Mouse (Mus musculus): ENCODE measurements around the gene Raet1e.
A peak's percentile ranks its signal among the peaks of the same experiment; 100 is the strongest.
"Not testable (repeated sequence)": the region's sequence is repeated elsewhere in the genome, so short reads cannot be mapped to it uniquely, and the experiment has no call there.

Gene Raet1e

DNA sequence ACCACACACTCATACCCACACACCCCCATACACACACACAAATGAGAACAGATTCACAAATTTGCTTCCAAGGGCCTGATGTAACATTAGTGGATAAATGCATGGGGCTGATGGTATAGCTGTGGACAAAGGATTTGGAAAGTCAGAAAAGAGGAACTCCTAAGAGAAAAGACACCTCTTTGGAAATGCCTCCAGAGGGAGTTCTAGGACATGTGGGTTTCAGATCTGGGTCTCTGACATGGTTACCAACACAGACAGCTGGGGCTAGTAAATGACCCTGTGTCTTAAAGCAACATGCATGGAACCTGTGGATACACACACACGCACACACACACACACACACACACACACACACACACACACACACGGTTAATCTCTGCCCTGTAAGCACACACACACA lies 202.6 kb downstream of the Raet1e start:
- not testable (repeated sequence) for DNase-seq (ENCODE audit: low read depth in 2 of 2, low spot score in 2 of 2)

DNA sequence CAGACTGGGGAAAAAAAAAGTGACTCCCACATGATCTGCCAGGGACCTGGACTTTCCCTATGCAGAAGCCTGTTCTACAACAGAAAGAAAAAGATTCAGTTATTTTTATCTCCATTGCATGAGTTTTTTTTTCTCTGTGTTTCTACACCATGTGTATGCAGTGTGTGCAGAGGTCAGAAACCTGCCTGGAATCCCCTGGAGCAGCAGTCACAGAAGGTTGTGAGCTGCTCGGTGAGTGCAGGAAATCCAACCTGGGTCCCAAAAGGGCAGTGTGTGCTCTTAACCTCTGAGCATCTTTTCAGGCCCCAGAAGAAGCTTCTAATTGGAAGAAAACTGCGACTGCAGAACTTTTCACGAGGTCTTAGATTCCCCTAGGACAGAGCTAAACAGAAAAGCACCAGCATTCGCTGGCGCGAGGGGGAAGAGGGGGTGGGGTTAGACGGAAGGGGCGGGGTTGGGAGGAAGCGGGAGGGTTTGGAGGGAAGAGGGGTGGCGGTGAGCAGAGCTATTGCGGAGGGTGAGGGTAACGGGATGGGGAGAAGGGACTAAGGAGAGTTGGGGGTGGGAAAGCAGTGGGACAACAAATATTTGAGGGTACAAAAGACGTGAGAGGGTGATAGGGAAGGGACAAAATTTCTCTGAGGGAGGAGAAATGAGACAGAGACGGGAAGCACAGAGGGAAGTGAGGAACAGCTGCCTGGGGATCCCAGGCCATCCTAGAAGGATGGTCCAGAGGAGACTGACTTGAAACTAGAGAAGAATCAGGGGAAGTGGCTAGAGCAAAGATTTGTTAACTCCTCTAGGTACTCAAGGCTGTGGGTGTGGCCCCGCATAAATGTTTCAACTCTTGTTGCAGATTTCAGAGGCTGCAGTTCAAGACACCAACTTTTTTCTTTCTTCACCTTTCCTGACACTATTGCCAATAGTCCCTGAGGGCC lies 203.3 kb downstream of the Raet1e start:
- not testable (repeated sequence) for DNase-seq (ENCODE audit: low read depth in 2 of 2, low spot score in 2 of 2)

DNA sequence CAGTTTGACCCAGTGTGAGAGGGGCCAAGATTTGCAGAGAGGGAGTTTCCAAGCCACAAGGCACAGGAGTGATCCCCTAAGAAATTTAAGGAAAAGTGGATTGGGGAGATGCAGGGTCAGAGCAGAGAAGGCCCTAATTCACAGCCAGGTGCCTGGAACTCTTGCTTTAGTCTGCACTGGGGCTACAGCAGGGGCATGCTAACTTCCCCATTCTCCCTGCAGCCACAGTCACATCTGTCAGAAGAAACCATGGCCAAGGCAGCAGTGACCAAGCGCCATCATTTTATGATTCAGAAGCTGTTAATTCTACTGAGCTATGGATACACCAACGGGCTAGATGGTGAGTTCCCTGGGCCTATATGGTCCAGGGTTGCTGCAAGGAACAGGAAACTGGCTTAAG lies 204.1 kb downstream of the Raet1e start:
- not testable (repeated sequence) for DNase-seq (ENCODE audit: low read depth in 2 of 2, low spot score in 2 of 2)

DNA sequence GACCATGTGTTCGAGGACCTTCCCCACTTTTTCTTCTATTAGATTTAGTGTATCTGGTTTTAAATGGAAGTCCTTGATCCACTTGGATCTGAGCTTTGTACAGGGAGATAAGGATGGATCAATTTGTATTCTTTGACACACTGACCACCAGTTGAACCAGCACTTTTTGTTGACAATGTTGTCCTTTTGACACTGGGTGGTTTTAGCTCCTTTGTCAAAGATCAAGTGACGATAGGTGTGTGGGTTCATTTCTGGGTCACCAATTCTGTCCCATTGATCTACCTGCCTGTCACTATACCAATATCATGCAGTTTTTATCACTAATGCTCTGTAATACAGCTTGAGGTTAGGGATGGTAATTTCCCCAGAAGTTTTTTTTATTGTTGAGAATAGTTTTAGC lies 206.5 kb downstream of the Raet1e start:
- DNase-seq (ENCODE audit: low read depth in 2 of 2, low spot score in 2 of 2), result not testable (repeated sequence)

DNA sequence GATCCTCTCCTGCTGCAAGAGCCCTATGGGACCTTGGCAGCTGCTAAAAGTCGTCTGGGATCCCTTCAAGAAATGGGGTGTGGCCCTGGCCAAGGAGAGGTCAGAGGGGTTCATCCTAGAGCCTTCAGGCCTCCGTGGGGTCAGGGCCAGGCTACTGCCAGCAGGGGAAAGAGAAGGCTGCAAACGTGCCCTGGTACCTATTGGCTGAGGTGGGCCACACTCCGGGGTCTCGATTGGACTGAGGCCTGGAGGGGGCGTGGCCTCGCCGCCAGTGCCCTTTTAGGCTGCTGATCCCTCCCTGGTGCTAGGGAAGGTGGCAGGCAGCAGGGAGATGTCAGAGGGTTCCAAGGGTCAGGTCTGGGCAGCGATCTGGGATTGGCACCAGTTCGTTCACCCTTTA lies 222.9 kb downstream of the Raet1e start:
- DNase-seq (ENCODE audit: low read depth in 2 of 2, low spot score in 2 of 2), result not testable (repeated sequence)

DNA sequence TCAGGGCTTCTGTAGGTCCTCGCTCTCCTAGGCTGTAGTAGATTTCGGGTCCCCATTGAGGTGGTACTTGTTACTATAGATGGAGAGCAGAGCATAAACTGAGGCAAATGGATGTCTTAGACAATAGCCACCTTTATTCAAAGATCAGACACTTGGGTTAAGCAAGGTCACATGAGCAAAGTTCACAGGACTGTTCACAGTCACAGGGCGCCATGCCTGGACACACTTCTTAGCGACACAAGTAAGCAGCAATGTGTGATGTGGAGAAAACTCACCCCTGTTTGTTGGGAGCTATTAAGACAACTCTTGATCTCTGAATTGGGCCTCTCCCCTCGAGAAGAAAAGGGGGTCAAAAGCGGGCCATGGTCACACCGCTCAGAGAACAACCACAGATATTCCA lies 231.8 kb downstream of the Raet1e start:
- DNase-seq (ENCODE audit: low read depth in 2 of 2, low spot score in 2 of 2), result not testable (repeated sequence)

DNA sequence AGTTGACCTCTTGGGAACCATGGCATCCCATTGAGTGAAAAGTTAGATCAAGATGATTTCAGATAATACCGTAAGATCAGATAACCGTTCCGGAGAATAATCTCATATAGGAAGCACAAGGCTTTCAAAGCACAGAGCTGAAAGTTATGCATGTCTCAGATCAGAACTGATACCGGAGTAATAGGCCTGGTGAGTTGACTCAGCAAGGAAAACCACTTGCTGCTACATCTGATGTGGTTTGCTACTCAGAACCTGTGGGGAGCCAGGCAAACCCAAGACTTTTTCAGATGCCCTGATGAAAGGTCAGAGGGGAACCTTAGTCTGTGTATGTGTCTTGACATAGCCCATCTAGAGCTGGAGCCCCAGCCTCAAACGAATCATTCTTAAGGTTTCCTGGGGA lies 233.2 kb downstream of the Raet1e start:
- DNase-seq (ENCODE audit: low read depth in 2 of 2, low spot score in 2 of 2), result not testable (repeated sequence)

DNA sequence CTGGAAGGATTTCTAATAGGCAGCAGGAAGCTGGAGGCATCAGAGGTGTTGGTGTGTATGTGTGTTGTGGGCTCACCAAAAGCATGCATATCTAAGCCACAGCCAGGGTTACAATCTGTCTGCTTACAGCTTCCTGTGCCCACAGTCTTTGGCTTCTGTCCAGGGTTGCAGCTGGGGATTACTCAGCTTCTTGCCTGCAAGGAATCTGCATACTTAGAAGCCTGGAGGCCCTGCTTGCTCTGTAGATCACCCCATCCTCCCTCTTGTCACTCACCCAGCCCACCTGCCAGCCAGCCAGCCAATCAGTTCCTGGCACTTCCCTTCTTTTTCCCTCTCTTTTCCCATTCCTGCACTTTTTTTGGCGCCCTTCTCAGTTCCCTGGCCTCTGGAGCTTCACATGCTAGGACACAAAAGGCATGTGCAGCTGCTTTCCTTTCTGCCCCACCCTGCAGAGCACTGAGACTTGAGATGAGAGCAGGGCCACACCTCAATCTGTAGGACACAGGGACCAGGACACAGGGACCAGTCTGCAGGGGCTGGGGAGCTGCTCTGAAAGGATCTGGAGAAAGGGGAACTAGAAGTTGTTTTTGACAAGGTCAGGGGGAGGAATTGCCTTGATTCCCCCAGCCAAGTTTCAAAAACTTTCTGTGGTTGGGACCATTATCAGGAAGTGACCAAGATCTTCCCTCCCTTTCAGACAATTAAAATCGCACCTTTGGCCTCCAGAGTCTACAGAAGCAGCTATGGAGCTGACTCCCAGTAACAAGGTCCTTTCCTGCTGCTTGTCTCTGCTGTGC lies 234.9 kb downstream of the Raet1e start:
- DNase-seq (ENCODE audit: low read depth in 2 of 2, low spot score in 2 of 2), result not testable (repeated sequence)

DNA sequence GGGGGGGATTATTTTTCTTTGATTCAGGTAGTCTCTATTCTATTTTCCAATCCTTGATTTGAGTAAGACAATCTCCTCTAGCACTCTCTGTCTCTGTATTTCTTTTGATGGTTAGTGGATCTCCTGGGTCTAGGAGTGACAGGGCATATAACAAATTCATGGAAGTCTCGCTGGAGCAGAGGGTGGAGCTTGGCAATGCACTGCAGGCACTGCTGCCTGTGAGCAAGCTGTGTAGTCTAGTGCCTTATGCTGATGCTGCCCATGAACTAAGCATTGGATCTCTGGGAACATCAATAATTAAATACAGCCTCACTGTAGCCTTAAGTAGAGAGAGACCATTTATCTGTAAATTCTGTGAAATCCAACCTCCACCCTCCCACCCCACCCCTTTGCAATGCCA lies 238.3 kb downstream of the Raet1e start:
- DNase-seq (ENCODE audit: low read depth in 2 of 2, low spot score in 2 of 2), result not testable (repeated sequence)

DNA sequence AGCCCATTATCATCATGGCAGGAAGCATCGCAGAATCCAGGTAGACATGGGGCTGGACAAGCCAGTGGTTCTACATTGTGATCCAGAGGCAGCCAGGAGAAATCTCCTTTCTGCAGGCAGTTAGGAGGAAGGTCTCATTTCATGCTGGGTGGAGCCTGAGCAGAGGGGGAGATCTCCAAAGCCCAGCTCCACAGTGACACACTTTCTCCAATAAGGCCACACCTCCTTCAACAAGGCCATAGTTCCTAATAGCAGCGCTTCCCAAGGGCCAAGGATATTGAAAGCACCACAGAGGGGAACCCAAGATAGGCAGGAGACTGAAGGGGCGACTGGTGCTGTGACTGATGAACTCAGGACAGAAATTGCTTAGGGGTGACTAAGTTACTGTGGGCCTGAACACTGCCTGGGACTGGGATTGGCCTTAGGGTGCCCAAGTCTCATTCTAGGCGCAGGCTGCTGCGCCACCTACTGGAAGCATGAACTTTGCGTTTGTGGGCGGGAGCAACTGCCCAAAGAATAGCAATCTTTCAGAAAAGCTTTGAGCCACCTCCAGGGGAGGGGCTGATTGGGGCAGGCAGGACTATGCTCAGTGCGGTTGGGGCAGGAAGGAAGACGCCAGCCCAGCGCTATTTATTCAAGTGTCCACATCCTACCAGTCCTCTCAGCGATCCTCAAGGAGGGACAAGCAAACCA lies 244.0 kb downstream of the Raet1e start:
- DNase-seq (ENCODE audit: low read depth in 2 of 2, low spot score in 2 of 2), result peak; percentile 19 to 44

DNA sequence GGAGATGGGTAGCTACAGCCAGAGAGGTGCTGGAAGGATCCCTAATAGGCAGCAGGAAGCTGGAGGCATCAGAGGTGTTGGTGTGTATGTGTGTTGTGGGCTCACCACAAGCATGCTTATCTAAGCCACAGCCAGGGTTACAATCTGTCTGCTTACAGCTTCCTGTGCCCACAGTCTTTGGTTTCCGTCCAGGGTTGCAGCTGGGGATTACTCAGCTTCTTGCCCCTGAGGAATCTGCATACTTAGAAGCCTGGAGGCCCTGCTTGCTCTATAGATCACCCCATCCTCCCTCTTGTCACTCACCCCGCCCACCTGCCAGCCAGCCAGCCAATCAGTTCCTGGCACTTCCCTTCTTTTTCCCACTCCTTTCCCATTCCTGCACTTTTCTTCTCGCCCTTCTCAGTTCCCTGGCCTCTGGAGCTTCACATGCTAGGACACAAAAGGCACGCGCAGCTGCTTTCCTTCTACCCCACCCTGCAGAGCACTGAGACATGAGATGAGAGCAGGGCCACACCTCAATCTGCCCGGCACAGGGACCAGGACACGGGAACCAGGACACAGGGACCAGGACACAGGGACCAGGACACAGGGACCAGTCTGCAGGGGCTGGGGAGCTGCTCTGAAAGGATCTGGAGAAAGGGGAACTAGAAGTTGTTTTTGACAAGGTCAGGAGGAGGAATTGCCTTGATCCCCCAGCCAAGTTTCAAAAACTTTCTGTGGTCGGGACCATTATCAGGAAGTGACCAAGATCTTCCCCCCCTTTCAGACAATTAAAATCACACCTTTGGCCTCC lies 255.5 kb downstream of the Raet1e start:
- peak in 1 of 2 experiments; percentile 9 for DNase-seq (ENCODE audit: low read depth in 2 of 2, low spot score in 2 of 2)
